Mouse (Mus musculus): ENCODE data around the gene Oxsr1. TPM values are rescaled to one million over a fixed set of nuclear protein-coding genes. Genes with fewer than 3 reads are reported as not detected.
"Not testable (repeated sequence)": the region's sequence is repeated elsewhere in the genome, so short reads cannot be mapped to it uniquely, and the experiment has no call there.

Gene Oxsr1
- polyA plus RNA-seq, 1 experiment from 2014 or later: 14.2 TPM

DNA sequence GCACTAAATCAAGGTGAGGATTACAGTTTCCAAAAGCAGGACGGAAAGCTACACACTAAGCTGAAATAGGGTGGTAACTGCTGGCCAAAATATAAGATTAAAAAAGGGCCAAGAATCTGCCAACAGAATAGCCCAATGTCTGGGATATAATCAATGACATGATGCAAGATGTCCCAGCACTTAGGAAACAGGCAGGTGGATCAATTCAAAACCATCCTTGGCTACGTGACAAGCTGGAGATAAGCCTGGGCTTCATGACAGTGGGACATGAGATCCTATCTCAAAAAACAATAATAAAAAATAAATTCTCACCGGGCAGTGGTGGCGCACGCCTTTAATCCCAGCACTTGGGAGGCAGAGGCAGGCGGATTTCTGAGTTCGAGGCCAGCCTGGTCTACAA lies 16.4 kb downstream of the Oxsr1 start:
- Histone ChIP-seq H3K36me3 (peaks cover 26% of the 10 kb centered on the region), H3K27me3 (no peaks in the 10 kb centered on the region), H3K27ac (no peak overlapping the region), H3K4me3 (replicated peaks) (no peak overlapping the region), H3K4me1 (no peaks in the 10 kb centered on the region), H3K9ac (no peak overlapping the region), H3K9me3 (replicated peaks) (no peaks in the 10 kb centered on the region), H3K4me2 (no peak overlapping the region)
- 91% methylated on average over 7 of the region's 7 CpGs for whole genome bisulfite sequencing
- no peak for ATAC-seq (replicated peaks; ENCODE audit: low FRiP score)

DNA sequence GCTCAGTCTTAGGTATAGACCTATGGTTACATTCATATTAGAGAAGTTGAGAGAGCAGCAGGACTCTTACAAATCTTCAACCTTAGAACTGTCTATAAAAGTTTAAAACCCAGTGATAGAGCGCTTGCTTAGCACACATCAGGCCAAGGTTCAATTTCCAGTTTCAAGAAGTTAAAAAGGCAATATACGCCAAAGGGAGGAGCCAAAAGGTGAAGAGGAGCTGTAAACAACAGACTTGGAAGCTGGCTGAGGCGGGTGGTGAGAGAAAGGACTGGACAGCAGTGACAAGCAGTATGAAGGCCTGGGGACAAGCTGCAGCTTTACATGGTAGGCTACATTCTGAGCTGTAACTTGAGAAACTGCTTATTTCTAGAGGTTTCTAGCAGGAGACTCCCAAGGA lies 23.7 kb downstream of the Oxsr1 start:
- no peak for ATAC-seq (replicated peaks; ENCODE audit: low FRiP score)
- H3K9ac ChIP-seq: no peak overlapping the region
- H3K27ac ChIP-seq: no peak overlapping the region
- H3K4me3 ChIP-seq (replicated peaks): no peak overlapping the region
- H3K4me1 ChIP-seq: 0 out of 2 replicates have a peak, but pooled peaks cover 3% of the 10 kb centered on the region
- no peaks in the 10 kb centered on the region for H3K9me3 ChIP-seq (replicated peaks)
- H3K36me3 ChIP-seq: peaks cover 23% of the 10 kb centered on the region
- no peaks in the 10 kb centered on the region for H3K27me3 ChIP-seq
- H3K4me2 ChIP-seq: no peak overlapping the region
- WGBS: 77% methylated on average over 3 of the region's 3 CpGs

DNA sequence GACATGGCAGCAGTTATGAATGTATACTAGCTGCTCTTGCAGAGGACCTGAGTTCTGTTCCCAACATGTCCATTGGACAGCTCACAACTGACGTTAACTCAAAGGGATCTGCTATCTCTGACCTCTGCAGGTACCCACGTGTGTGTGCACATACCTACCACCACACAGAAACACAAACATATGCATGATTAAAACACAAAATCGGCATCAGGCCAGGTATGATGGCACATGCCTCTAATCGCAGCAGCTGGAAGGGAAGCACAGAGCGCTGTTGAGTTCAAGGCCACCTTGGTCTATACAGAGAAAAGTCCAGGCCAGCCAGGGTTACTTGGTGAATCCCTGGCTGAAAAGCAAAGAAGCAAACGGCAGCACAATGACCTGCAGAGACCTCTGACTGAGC lies 24.5 kb downstream of the Oxsr1 start:
- no peak overlapping the region for H3K9ac ChIP-seq
- no peaks in the 10 kb centered on the region for H3K27me3 ChIP-seq
- 0 out of 2 replicates have a peak, but pooled peaks cover 3% of the 10 kb centered on the region for H3K4me1 ChIP-seq
- H3K4me2 ChIP-seq: no peak overlapping the region
- H3K4me3 ChIP-seq (replicated peaks): no peak overlapping the region
- peaks cover 15% of the 10 kb centered on the region for H3K36me3 ChIP-seq
- no peak overlapping the region for H3K27ac ChIP-seq
- H3K9me3 ChIP-seq (replicated peaks): no peaks in the 10 kb centered on the region
- ATAC-seq (replicated peaks; ENCODE audit: low FRiP score): no peak
- 78% methylated on average over 6 of the region's 6 CpGs for WGBS

DNA sequence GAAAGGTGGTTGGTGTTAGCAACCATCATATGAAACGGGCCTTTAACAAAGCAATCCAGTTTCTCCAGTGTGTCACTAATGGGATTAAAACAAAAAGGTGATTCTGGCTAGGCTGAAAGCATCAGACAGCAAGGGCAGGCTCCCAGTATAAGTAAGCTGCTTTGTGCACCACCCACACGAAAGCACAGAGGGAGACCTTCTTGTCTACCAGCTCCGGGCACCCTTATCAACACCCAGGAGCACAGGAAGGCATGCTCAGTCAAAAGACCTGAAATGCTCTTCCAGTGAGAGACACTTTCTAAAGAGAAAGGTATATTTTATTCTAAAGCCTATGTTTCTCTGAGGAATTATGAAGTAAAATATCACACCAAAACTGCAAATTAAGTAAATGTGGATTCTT lies 31.4 kb downstream of the Oxsr1 start:
- Histone ChIP-seq H3K9ac (no peak overlapping the region), H3K27me3 (no peaks in the 10 kb centered on the region), H3K4me2 (no peak overlapping the region), H3K9me3 (replicated peaks) (no peaks in the 10 kb centered on the region), H3K36me3 (peaks cover 30% of the 10 kb centered on the region), H3K27ac (no peak overlapping the region), H3K4me1 (no peaks in the 10 kb centered on the region), H3K4me3 (replicated peaks) (no peak overlapping the region)
- WGBS: 90% methylated on average over 3 of the region's 3 CpGs
- ATAC-seq (replicated peaks; ENCODE audit: low FRiP score): no peak

DNA sequence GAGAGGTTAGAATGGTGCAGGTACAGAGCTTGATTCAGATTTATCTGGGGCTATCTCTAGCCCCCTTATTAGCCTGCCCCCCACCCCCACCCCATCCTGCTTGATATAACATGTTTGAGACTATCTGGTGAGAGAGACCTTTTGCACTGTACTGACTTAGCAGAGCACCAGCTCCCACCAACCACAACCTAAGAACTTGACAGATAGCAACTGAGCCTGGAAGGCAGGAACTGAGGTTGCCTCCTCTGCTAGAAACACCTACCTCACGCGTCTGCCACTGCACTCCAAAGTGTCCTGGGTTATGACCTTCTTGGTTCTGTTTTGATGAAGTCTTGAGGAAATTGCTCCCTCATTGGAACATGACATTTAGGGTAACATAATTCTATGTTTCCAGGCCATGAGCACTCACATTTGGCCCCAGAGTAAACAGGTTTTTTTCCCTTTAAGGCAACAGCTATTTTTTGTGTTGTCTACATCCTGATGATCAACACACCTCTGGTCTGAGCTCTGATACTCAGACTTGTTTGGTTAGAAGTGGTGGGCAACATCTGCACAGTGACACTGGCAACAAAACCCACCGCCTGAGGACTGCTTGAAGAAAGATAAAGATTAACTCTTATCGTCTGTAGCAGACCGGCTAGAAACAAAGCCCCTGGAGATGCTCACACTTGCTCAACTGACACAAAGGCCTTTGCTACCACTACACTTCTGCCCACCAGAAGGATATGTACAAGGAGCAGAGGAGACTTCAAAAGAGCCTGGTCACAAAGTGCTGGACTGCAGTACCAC lies 41.1 kb downstream of the Oxsr1 start:
- ATAC-seq (replicated peaks; ENCODE audit: low FRiP score): no peak
- no peak overlapping the region for H3K4me2 ChIP-seq
- H3K27me3 ChIP-seq: no peaks in the 10 kb centered on the region
- WGBS: 86% methylated on average over 5 of the region's 5 CpGs
- no peaks in the 10 kb centered on the region for H3K4me1 ChIP-seq
- no peak overlapping the region for H3K4me3 ChIP-seq (replicated peaks)
- H3K9me3 ChIP-seq (replicated peaks): no peaks in the 10 kb centered on the region
- peaks cover 40% of the 10 kb centered on the region for H3K36me3 ChIP-seq
- H3K27ac ChIP-seq: no peak overlapping the region
- H3K9ac ChIP-seq: no peak overlapping the region

DNA sequence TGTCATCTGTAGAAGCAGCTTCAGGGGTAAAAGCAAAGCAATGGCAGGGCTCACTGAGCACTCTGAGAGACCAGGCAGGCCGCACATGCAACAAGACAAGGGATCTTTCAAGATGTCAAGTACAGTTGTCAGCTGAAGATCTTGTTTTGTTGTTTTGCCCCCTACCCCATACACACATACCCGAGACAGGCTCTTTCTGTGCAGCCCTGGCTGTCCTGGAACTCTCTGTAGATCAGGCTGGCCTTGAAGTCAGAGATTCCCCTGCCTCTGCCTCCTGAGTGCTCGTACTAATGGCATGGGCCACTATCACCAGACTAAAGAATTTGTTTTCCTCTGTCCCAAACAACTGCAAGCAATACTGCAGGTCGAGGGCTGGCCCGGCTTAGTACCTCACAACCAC lies 44.2 kb downstream of the Oxsr1 start:
- 89% methylated on average over 5 of the region's 5 CpGs for WGBS
- no peak for ATAC-seq (replicated peaks; ENCODE audit: low FRiP score)
- no peaks in the 10 kb centered on the region for H3K27me3 ChIP-seq
- H3K27ac ChIP-seq: no peak overlapping the region
- H3K4me2 ChIP-seq: no peak overlapping the region
- no peak overlapping the region for H3K4me3 ChIP-seq (replicated peaks)
- H3K9ac ChIP-seq: no peak overlapping the region
- no peaks in the 10 kb centered on the region for H3K9me3 ChIP-seq (replicated peaks)
- H3K36me3 ChIP-seq: peaks cover 28% of the 10 kb centered on the region
- H3K4me1 ChIP-seq: no peaks in the 10 kb centered on the region

DNA sequence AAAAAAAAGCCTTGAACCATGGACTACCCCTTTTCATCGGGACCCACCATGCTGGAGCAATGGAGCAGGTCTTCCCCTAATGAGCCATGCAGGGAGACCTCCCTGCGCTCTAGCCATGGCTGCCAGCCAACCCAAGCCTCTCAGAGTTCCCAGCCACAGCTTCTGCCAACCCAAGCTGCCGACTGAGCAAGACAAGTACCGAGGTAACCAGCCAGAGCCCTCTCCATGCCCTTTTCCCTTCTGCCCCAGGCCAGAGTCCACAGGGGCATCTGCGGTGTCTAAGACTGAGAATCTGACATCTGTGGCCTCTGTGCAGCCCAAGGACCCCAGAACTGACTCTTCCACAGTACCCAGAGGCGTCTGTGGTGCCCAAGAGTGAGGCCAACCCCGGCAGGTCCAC lies 45.9 kb downstream of the Oxsr1 start:
- Histone ChIP-seq H3K36me3 (peaks cover 23% of the 10 kb centered on the region; the same call in 1 of the 2 replicates), H3K4me1 (no peaks in the 10 kb centered on the region), H3K9me3 (replicated peaks) (no peaks in the 10 kb centered on the region), H3K4me3 (replicated peaks) (no peak overlapping the region), H3K27ac (no peak overlapping the region), H3K27me3 (no peaks in the 10 kb centered on the region), H3K9ac (no peak overlapping the region), H3K4me2 (no peak overlapping the region)
- WGBS: 85% methylated on average over 7 of the region's 7 CpGs
- no peak for ATAC-seq (replicated peaks; ENCODE audit: low FRiP score)

DNA sequence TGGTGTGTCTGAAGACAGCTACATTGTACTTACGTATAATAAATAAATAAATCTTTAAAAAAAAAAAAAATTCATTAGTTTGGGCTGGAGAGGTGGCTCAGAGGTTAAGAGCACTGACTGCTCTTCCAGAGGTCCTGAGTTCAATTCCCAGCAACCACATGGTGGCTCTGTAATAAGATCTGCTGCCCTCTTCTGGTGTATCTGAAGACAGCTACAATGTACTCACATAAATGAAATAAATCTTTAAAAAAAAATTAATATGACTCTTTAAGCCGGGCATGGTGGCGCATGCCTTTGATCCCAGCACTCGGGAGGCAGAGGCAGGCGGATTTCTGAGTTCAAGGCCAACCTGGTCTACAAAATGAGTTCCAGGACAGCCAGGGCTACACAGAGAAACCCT lies 47.4 kb downstream of the Oxsr1 start:
- H3K9ac ChIP-seq; H3K4me3 ChIP-seq (replicated peaks); H3K9me3 ChIP-seq (replicated peaks); ATAC-seq (replicated peaks; ENCODE audit: low FRiP score); H3K27ac ChIP-seq; H3K4me1 ChIP-seq; H3K27me3 ChIP-seq; H3K4me2 ChIP-seq: not testable (repeated sequence)
- H3K36me3 ChIP-seq: peaks cover 21% of the 10 kb centered on the region; the same call in 1 of the 2 replicates
- 90% methylated on average over 5 of the region's 5 CpGs for WGBS

DNA sequence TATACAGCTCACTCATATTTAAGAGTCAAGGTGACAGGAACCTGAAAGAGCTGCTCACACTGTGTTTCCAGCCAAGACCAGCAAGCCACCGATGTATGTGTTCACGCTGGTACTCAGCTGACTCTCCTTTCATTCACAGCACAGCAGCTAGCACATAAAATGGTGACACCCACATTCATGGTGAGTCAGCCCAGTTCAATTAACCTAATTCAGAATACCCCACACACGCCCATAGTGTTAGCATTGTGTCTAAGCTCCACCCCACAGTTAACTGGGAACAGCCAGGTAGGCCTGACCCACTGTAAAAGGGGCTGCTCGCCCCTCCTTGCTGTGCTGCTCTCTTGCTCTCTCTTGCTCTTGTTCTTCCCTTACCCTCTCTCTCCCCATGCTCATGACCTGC lies 50.7 kb downstream of the Oxsr1 start:
- H3K9ac ChIP-seq: no peak overlapping the region
- H3K4me1 ChIP-seq: no peaks in the 10 kb centered on the region
- no peak overlapping the region for H3K4me3 ChIP-seq (replicated peaks)
- H3K9me3 ChIP-seq (replicated peaks): no peaks in the 10 kb centered on the region
- H3K27me3 ChIP-seq: no peaks in the 10 kb centered on the region
- no peak overlapping the region for H3K4me2 ChIP-seq
- H3K36me3 ChIP-seq: peaks cover 34% of the 10 kb centered on the region
- H3K27ac ChIP-seq: no peak overlapping the region
- ATAC-seq (replicated peaks; ENCODE audit: low FRiP score): no peak
- 82% methylated on average over 4 of the region's 4 CpGs for WGBS

DNA sequence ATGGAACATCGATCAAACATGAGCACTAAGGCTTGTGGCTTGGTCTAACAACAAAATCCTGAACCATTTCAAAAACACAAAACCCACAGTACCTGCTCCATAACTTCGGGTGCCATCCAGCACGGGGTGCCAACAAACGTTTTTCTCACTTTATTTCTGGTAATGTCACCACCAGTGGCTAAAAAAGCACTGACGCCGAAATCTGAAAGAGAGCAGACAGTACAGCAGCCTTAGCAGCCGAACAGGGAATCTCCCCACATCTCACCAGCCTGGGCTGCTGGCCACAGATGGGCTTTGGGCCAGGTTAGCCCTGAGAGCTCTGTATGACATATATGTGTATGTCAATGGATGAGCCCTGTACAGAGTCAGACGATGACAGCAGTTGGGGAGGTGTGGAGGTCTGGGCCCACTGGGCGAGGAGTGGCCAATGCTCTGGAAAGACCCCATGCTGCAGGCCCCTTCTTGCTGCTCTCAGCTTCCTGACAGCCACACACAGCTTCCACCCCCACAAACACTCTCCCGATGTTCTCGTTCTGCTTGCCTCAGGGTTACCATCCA lies 53.6 kb downstream of the Oxsr1 start:
- Histone ChIP-seq H3K36me3 (peaks cover 56% of the 10 kb centered on the region), H3K27ac (no peak overlapping the region), H3K4me3 (replicated peaks) (no peak overlapping the region), H3K4me2 (no peak overlapping the region), H3K9me3 (replicated peaks) (no peaks in the 10 kb centered on the region), H3K9ac (no peak overlapping the region), H3K27me3 (no peaks in the 10 kb centered on the region), H3K4me1 (no peaks in the 10 kb centered on the region)
- WGBS: 92% methylated on average over 11 of the region's 11 CpGs
- ATAC-seq (replicated peaks; ENCODE audit: low FRiP score): no peak

DNA sequence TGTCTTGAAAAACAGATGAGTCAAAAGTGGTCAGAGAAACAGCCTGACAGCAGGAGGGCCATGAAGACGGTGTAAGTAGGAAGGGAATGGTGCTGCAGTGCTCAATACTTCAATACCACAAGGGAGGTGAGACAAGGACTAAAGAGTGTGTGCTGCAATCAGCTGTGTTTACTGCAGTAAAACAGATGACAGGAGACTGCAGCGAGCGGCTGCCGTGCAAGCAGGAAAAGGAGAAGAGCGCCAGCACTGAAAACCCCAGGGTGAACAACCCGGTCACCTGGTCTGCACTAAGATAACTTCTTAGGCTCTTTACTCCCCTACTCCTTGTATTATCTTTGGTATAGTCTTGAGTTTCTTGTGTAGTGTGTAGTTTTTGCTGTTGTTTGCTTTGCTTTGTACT lies 54.1 kb downstream of the Oxsr1 start:
- H3K9me3 ChIP-seq (replicated peaks): no peaks in the 10 kb centered on the region
- H3K36me3 ChIP-seq: peaks cover 61% of the 10 kb centered on the region
- H3K27me3 ChIP-seq: no peaks in the 10 kb centered on the region
- no peak overlapping the region for H3K4me2 ChIP-seq
- 83% methylated on average over 6 of the region's 6 CpGs for WGBS
- H3K4me3 ChIP-seq (replicated peaks): no peak overlapping the region
- H3K27ac ChIP-seq: no peak overlapping the region
- H3K4me1 ChIP-seq: no peaks in the 10 kb centered on the region
- H3K9ac ChIP-seq: no peak overlapping the region
- ATAC-seq (replicated peaks; ENCODE audit: low FRiP score): no peak

DNA sequence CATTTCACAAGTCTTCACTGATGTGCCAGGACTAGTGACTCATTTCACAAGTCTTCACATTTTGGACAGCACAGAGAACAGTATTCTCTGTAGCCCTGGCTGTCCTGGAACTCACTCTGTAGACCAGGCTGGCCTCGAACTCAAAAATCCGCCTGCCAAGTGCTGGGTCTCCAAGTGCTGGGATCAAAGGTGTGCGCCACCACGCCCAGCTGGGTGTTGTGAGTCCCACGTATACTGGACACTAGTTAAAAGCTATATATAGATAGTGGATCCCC lies 56.2 kb downstream of the Oxsr1 start:
- not testable (repeated sequence) for H3K4me2 ChIP-seq; H3K9me3 ChIP-seq (replicated peaks); ATAC-seq (replicated peaks; ENCODE audit: low FRiP score); H3K4me1 ChIP-seq; H3K4me3 ChIP-seq (replicated peaks); H3K27ac ChIP-seq; H3K9ac ChIP-seq; H3K27me3 ChIP-seq
- H3K36me3 ChIP-seq: peaks cover 74% of the 10 kb centered on the region
- 91% methylated on average over 5 of the region's 5 CpGs for WGBS

Measured in kidney, embryonic 15.5 days (tissue).